In the genomic region with DNA sequence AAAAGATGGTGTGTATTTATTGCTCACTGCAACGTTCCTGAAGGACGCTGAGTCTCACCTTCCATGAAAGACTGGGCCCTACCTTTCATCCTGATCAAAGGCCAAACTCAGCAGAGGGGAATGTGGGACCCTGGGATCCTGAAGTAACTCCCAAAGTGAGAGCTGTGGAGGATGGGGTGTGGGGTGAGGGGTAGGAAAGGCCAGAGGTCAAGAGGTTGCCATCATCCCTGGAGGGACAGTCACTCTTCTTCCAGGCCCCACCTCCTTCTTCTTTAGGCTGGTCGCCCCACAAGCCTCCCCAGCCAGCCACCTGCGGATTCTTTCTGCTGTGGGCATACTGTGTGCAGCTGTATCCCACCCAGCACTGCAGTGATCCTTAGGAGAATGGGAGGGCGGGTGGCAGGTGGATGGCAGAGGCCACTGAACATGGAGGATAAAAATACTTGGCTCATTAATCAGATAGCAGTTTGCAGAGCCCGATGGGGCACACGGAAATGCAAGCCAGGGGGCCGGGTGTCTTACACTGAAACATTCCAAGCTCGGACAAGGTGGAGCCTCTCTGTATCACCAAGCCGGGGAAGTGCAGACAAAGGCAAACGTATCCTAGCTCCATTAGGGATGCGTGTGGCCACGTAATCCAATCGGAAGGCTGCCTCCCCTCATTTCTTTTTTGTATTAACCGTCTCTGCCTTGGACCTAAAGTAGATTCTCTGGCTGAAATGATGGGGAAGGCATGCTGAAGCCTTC, we compare ENCODE assay signal across 22 mouse cellular contexts. TPM values are rescaled to one million over a fixed set of nuclear protein-coding genes. Genes with fewer than 3 reads are reported as not detected.
DNase-seq lines count a peak whose midpoint lies in the region; ATAC-seq and TF ChIP-seq lines count a peak whose summit lies in the region.
"Had no signal": no experiment of that assay in that cellular context is flagged by ENCODE, and none has a peak within 500 bp of the region (broad histone marks: within the 10 kb centered on the region; RNA-seq: fewer than 3 reads in every experiment).

No protein-coding gene starts in this region.

- intact Hi-C loops in gastrocnemius, adult 2 months (cut with DNase I), result loop anchor here (5.0 kb wide), 3 partner anchors 56 to 94 kb away; a partner anchor contains a TSS
- intact Hi-C loops in heart, postnatal 14 days (cut with DNase I), result loop anchor here (5.0 to 10.0 kb wide), 2 partner anchors 56 to 86 kb away; no protein-coding TSS in a partner anchor

- no peak for TF ChIP-seq POLR2A in ES-Bruce4 (IDR thresholded peaks at IDR 0.05; ENCODE audit: insufficient read depth, low read length)

- no peak for TF ChIP-seq CTCF in gastrocnemius, adult 2 months (IDR thresholded peaks at IDR 0.05)
- no peak for TF ChIP-seq CTCF in ES-Bruce4 (IDR thresholded peaks at IDR 0.05; ENCODE audit: low read depth, low read length)

- no peaks in the 10 kb centered on the region for H3K9me3 ChIP-seq in heart, embryonic 14.5 days (ENCODE audit: control insufficient read depth, low read length)
- no peaks in the 10 kb centered on the region for H3K9me3 ChIP-seq in ES-Bruce4 (replicated peaks; ENCODE audit: control insufficient read depth, insufficient read depth, low read length, poor library complexity, severe bottlenecking)
- no peaks in the 10 kb centered on the region for H3K9me3 ChIP-seq in embryonic facial prominence, embryonic 15.5 days (replicated peaks)
- H3K9me3 ChIP-seq: hindbrain, embryonic 15.5 days; midbrain, embryonic 13.5 days; neural tube, embryonic 13.5 days had no signal

- H3K4me2 ChIP-seq in heart, embryonic 14.5 days (ENCODE audit: low read length), result peak overlapping the region; percentile 52
- H3K4me2 ChIP-seq in embryonic facial prominence, embryonic 15.5 days (replicated peaks), result no peak overlapping the region
- H3K4me2 ChIP-seq: hindbrain, embryonic 15.5 days; midbrain, embryonic 13.5 days; neural tube, embryonic 13.5 days had no signal

- TF ChIP-seq EP300 in ES-Bruce4 (IDR thresholded peaks at IDR 0.05; ENCODE audit: insufficient read depth, low read depth, low read length), result no peak

- H3K27ac ChIP-seq in gastrocnemius, adult 2 months, result peak overlapping the region; percentile 97
- H3K27ac ChIP-seq in heart, embryonic 14.5 days (replicated peaks in 1 of 2; ENCODE audit: control insufficient read depth in 1 of 2, insufficient read depth in 1 of 2, low read depth in 2 of 2, low read length in 2 of 2), result peak overlapping the region; percentile 77 to 90
- peak overlapping the region; percentile 39 for H3K27ac ChIP-seq in ES-Bruce4 (ENCODE audit: insufficient read depth, low read length)
- peak overlapping the region; percentile 34; the same call in 1 of the 2 replicates for H3K27ac ChIP-seq in embryonic facial prominence, embryonic 15.5 days (replicated peaks)
- H3K27ac ChIP-seq: hindbrain, embryonic 15.5 days; liver, embryonic 14.5 days; midbrain, embryonic 13.5 days; neural tube, embryonic 13.5 days; stomach, postnatal 0 days had no signal

- H3K4me1 ChIP-seq in heart, embryonic 14.5 days (ENCODE audit: control insufficient read depth in 2 of 2, insufficient read depth in 2 of 2, low read length in 2 of 2), result peaks cover 56 to 75% of the 10 kb centered on the region in 2 experiments
- peaks cover 8% of the 10 kb centered on the region for H3K4me1 ChIP-seq in ES-Bruce4 (ENCODE audit: control insufficient read depth, insufficient read depth, low read length)
- H3K4me1 ChIP-seq in embryonic facial prominence, embryonic 15.5 days, result peaks cover 52% of the 10 kb centered on the region

- WGBS in heart, embryonic 14.5 days, result 36% methylated on average over 15 of the region's 15 CpGs
- WGBS in embryonic facial prominence, embryonic 15.5 days, result 54% methylated on average over 15 of the region's 15 CpGs

- H3K4me3 ChIP-seq in gastrocnemius, adult 2 months, result peak overlapping the region; percentile 77
- H3K4me3 ChIP-seq in heart, embryonic 14.5 days (ENCODE audit: control insufficient read depth in 1 of 2, insufficient read depth in 1 of 2, low read depth in 1 of 2, low read length in 2 of 2), result peak overlapping the region; percentile 9 to 10; a peak in 3 of 4 replicates
- peak overlapping the region; percentile 17 for H3K4me3 ChIP-seq in ES-Bruce4 (ENCODE audit: low read depth, low read length)
- no peak overlapping the region for H3K4me3 ChIP-seq in embryonic facial prominence, embryonic 15.5 days (replicated peaks)
- H3K4me3 ChIP-seq: hindbrain, embryonic 15.5 days; midbrain, embryonic 13.5 days; neural tube, embryonic 13.5 days had no signal

- H3K36me3 ChIP-seq in heart, embryonic 14.5 days (ENCODE audit: control insufficient read depth, insufficient read depth, low read length), result no peaks in the 10 kb centered on the region
- H3K36me3 ChIP-seq in ES-Bruce4 (ENCODE audit: control insufficient read depth, insufficient read depth, low read length, poor library complexity, severe bottlenecking), result no peaks in the 10 kb centered on the region
- no peaks in the 10 kb centered on the region for H3K36me3 ChIP-seq in embryonic facial prominence, embryonic 15.5 days
- H3K36me3 ChIP-seq: hindbrain, embryonic 15.5 days; midbrain, embryonic 13.5 days; neural tube, embryonic 13.5 days had no signal

- peak; percentile 64 for DNase-seq in gastrocnemius, adult 2 months
- DNase-seq in gastrocnemius, postnatal 4 days (ENCODE audit: low spot score in 2 of 2), result no peak
- DNase-seq in heart, postnatal 14 days, result no peak
- DNase-seq in left cerebral cortex, adult 8-10 months (ENCODE audit: low spot score in 2 of 2), result no peak
- DNase-seq: kidney, adult 2 months; lung, postnatal 14 days; thymus, postnatal 25 days had no signal

- H3K27me3 ChIP-seq in heart, embryonic 14.5 days (ENCODE audit: control insufficient read depth, insufficient read depth, low read length), result no peaks in the 10 kb centered on the region
- H3K27me3 ChIP-seq in ES-Bruce4 (ENCODE audit: control insufficient read depth, insufficient read depth, low read length, poor library complexity, severe bottlenecking), result no peaks in the 10 kb centered on the region
- H3K27me3 ChIP-seq in embryonic facial prominence, embryonic 15.5 days, result no peaks in the 10 kb centered on the region
- H3K27me3 ChIP-seq: hindbrain, embryonic 15.5 days; midbrain, embryonic 13.5 days; neural tube, embryonic 13.5 days had no signal

- H3K9ac ChIP-seq in heart, embryonic 14.5 days (ENCODE audit: low read length), result peak overlapping the region; percentile 65
- peak overlapping the region; percentile 32; the same call in 1 of the 2 replicates for H3K9ac ChIP-seq in ES-Bruce4 (ENCODE audit: low read depth, poor library complexity, severe bottlenecking)
- no peak overlapping the region for H3K9ac ChIP-seq in embryonic facial prominence, embryonic 15.5 days
- H3K9ac ChIP-seq: hindbrain, embryonic 15.5 days; liver, embryonic 14.5 days; midbrain, embryonic 13.5 days; neural tube, embryonic 13.5 days had no signal

- ATAC-seq in heart, embryonic 14.5 days (ENCODE audit: insufficient number of reproducible peaks, insufficient read depth, low FRiP score, low read depth), result no peak
- no peak for ATAC-seq in embryonic facial prominence, embryonic 15.5 days (ENCODE audit: insufficient number of reproducible peaks, low FRiP score, low TSS enrichment, low read depth)
- ATAC-seq in megakaryocyte progenitor cell, adult 5-6 weeks (replicated peaks; ENCODE audit: poor library complexity), result no peak
- ATAC-seq: midbrain, embryonic 13.5 days had no signal

RNA-seq across cellular contexts. Expression of a gene that starts 1.3 kb away (rescaled TPM):
- total RNA-seq in gastrocnemius, adult 2 months (2021), result 1,000 to 10,000 TPM; 2,819 to 3,581 TPM
- total RNA-seq in gastrocnemius, postnatal 4 days (2021), result 1,000 to 10,000 TPM; 2,015 to 2,024 TPM
- polyA plus RNA-seq in heart, embryonic 14.5 days (2014; fragmentation: Nextera tagmentation; extraction: Ambion mirVana), result 138 and 148 TPM in 2 replicates
- 10 to 100 TPM; 10.1 to 12.9 TPM for total RNA-seq in heart, postnatal 14 days (2021)
- 1.7 and 1.8 TPM in 2 replicates for polyA plus RNA-seq in ES-Bruce4 (2011; ENCODE audit: insufficient read depth, insufficient read length, low read depth, missing spikeins)
- 18.9 and 24.6 TPM in 2 replicates for polyA plus RNA-seq in embryonic facial prominence, embryonic 15.5 days (2015; fragmentation: Nextera tagmentation; extraction: Ambion mirVana)
- 1 to 10 TPM in 3 of 4 experiments, under 1 TPM in 1; 0.79 to 3.1 (median 2.0) TPM for total RNA-seq in left cerebral cortex, adult 8-10 months (2022)
- total RNA-seq in megakaryocyte progenitor cell, adult 5-6 weeks (2015), result not detected in 2 replicates
- not detected in 2 replicates for total RNA-seq in megakaryocyte progenitor cell, adult 5-6 weeks (2017)

RNA-seq across cellular contexts. Expression of a gene that starts 11.7 kb away (rescaled TPM):
- 10 to 100 TPM; 19.5 to 35.2 TPM for total RNA-seq in gastrocnemius, adult 2 months (2021)
- 100 to 1,000 TPM; 113 TPM for total RNA-seq in gastrocnemius, postnatal 4 days (2021)
- polyA plus RNA-seq in heart, embryonic 14.5 days (2014; fragmentation: Nextera tagmentation; extraction: Ambion mirVana), result 160 and 166 TPM in 2 replicates
- total RNA-seq in heart, postnatal 14 days (2021), result 10 to 100 TPM; 71.1 to 77.7 TPM
- 61.0 and 62.6 TPM in 2 replicates for polyA plus RNA-seq in ES-Bruce4 (2011; ENCODE audit: insufficient read depth, insufficient read length, low read depth, missing spikeins)
- polyA plus RNA-seq in embryonic facial prominence, embryonic 15.5 days (2015; fragmentation: Nextera tagmentation; extraction: Ambion mirVana), result 122 and 131 TPM in 2 replicates
- total RNA-seq in left cerebral cortex, adult 8-10 months (2022), result 100 to 1,000 TPM; 409 to 452 (median 428) TPM
- total RNA-seq in megakaryocyte progenitor cell, adult 5-6 weeks (2015), result 3.1 and 4.9 TPM in 2 replicates
- total RNA-seq in megakaryocyte progenitor cell, adult 5-6 weeks (2017), result 2.2 and 2.6 TPM in 2 replicates

RNA-seq across cellular contexts. Expression of a gene that starts 39.9 kb away (rescaled TPM):
- under 1 TPM; 0.20 to 0.43 TPM for total RNA-seq in gastrocnemius, adult 2 months (2021)
- total RNA-seq in gastrocnemius, postnatal 4 days (2021), result under 1 TPM; 0.17 to 0.18 TPM
- 0.23 and 0.26 TPM in 2 replicates for polyA plus RNA-seq in heart, embryonic 14.5 days (2014; fragmentation: Nextera tagmentation; extraction: Ambion mirVana)
- total RNA-seq in heart, postnatal 14 days (2021), result not detected
- polyA plus RNA-seq in ES-Bruce4 (2011; ENCODE audit: insufficient read depth, insufficient read length, low read depth, missing spikeins), result not detected in 2 replicates
- not detected in 2 replicates for polyA plus RNA-seq in embryonic facial prominence, embryonic 15.5 days (2015; fragmentation: Nextera tagmentation; extraction: Ambion mirVana)
- not detected for total RNA-seq in left cerebral cortex, adult 8-10 months (2022)
- total RNA-seq in megakaryocyte progenitor cell, adult 5-6 weeks (2015), result not detected in 2 replicates
- not detected in 2 replicates for total RNA-seq in megakaryocyte progenitor cell, adult 5-6 weeks (2017)
- total RNA-seq: layer of hippocampus, adult 8-10 months; left cerebral cortex, postnatal 25 days had no signal
- polyA plus RNA-seq: C2C12; embryonic facial prominence, embryonic 14.5 days; frontal cortex, adult 2 months; midbrain, embryonic 13.5 days; neural tube, embryonic 13.5 days; spleen, adult 2 months; stomach, postnatal 0 days had no signal

RNA-seq across cellular contexts. Expression of a gene that starts 43.1 kb away (rescaled TPM):
- total RNA-seq in gastrocnemius, adult 2 months (2021), result 1 to 10 TPM; 7.4 to 8.3 TPM
- total RNA-seq in gastrocnemius, postnatal 4 days (2021), result 10 to 100 TPM; 24.8 to 26.9 TPM
- 20.7 and 24.7 TPM in 2 replicates for polyA plus RNA-seq in heart, embryonic 14.5 days (2014; fragmentation: Nextera tagmentation; extraction: Ambion mirVana)
- total RNA-seq in heart, postnatal 14 days (2021), result 10 to 100 TPM; 13.8 to 16.3 TPM
- 35.4 and 35.8 TPM in 2 replicates for polyA plus RNA-seq in ES-Bruce4 (2011; ENCODE audit: insufficient read depth, insufficient read length, low read depth, missing spikeins)
- polyA plus RNA-seq in embryonic facial prominence, embryonic 15.5 days (2015; fragmentation: Nextera tagmentation; extraction: Ambion mirVana), result 71.9 and 73.4 TPM in 2 replicates
- total RNA-seq in left cerebral cortex, adult 8-10 months (2022), result 100 to 1,000 TPM; 256 to 294 (median 274) TPM
- total RNA-seq in megakaryocyte progenitor cell, adult 5-6 weeks (2015), result 28.8 and 29.7 TPM in 2 replicates
- 25.5 and 30.6 TPM in 2 replicates for total RNA-seq in megakaryocyte progenitor cell, adult 5-6 weeks (2017)

Comparison
In these comparisons a context has a peak if more than half of its experiments do, and no peak if none do; other contexts are left out.
1. H3K27ac ChIP-seq: peak in every context shown above with its lines; median percentile 97 in gastrocnemius, adult 2 months; 84 in heart, embryonic 14.5 days; 39 in ES-Bruce4; 34 in embryonic facial prominence, embryonic 15.5 days.
2. RNA of a gene that starts 1.3 kb away (total RNA-seq): 2,819 to 3,581 TPM in gastrocnemius, adult 2 months and 2,015 to 2,024 TPM in gastrocnemius, postnatal 4 days; 10.1 to 12.9 TPM in heart, postnatal 14 days, 0.79 to 3.1 TPM in left cerebral cortex, adult 8-10 months and not detected in megakaryocyte progenitor cell, adult 5-6 weeks; every median in the first group is over 100 times any median in the second.